In genomic region chr8:106022483-106022882, GRCm38 (mm10) we compare ENCODE assay signal across 9 mouse cellular contexts. TPM values are rescaled to one million over a fixed set of nuclear protein-coding genes. Genes with fewer than 3 reads are reported as not detected.
DNase-seq lines count a peak whose midpoint lies in the region; TF ChIP-seq lines count a peak whose summit lies in the region.
"Had no signal": no experiment of that assay in that cellular context is flagged by ENCODE, and none has a peak within 500 bp of the region (broad histone marks: within the 10 kb centered on the region; RNA-seq: fewer than 3 reads in every experiment).

No protein-coding gene starts in this region.

- TF ChIP-seq POLR2A in heart, adult 2 months (IDR thresholded peaks at IDR 0.05; ENCODE audit: insufficient read depth, low read depth, low read length), result no peak

- peaks cover 43% of the 10 kb centered on the region for H3K36me3 ChIP-seq in embryonic facial prominence, embryonic 10.5 days (replicated peaks)
- H3K36me3 ChIP-seq in heart, adult 2 months (ENCODE audit: control insufficient read depth, insufficient read depth, low read length), result no peaks in the 10 kb centered on the region; the same call in 1 of the 2 replicates
- H3K36me3 ChIP-seq: heart, embryonic 15.5 days had no signal

- TF ChIP-seq EP300 in heart, adult 2 months (IDR thresholded peaks at IDR 0.05; ENCODE audit: insufficient read depth, low read depth, low read length), result peak; percentile 90

- no peaks in the 10 kb centered on the region for H3K9me3 ChIP-seq in embryonic facial prominence, embryonic 10.5 days
- H3K9me3 ChIP-seq: heart, embryonic 15.5 days had no signal

- no peak overlapping the region for H3K9ac ChIP-seq in heart, adult 2 months (ENCODE audit: low read depth, low read length)
- H3K9ac ChIP-seq: heart, embryonic 15.5 days had no signal

- no peaks in the 10 kb centered on the region for H3K27me3 ChIP-seq in embryonic facial prominence, embryonic 10.5 days (replicated peaks; ENCODE audit: low read depth, poor library complexity, severe bottlenecking)
- H3K27me3 ChIP-seq in heart, adult 2 months (ENCODE audit: control insufficient read depth, insufficient read depth, low read length), result no peaks in the 10 kb centered on the region
- H3K27me3 ChIP-seq: heart, embryonic 15.5 days had no signal

- intact Hi-C loops in heart, adult 2 months (cut with DNase I), result loop anchor here (1.0 to 5.0 kb wide), 4 partner anchors 31 to 308 kb away; partner anchors contain the start of gene Dus2

- no peak overlapping the region for H3K27ac ChIP-seq in embryonic facial prominence, embryonic 10.5 days (replicated peaks)
- H3K27ac ChIP-seq in heart, adult 2 months, result no peak overlapping the region
- H3K27ac ChIP-seq: heart, embryonic 15.5 days had no signal

- no peak for TF ChIP-seq CTCF in heart, adult 2 months (IDR thresholded peaks at IDR 0.05)

- no peak overlapping the region for H3K4me3 ChIP-seq in embryonic facial prominence, embryonic 10.5 days
- H3K4me3 ChIP-seq in heart, adult 2 months, result no peak overlapping the region
- H3K4me3 ChIP-seq: heart, embryonic 15.5 days had no signal

- no peaks in the 10 kb centered on the region for H3K79me2 ChIP-seq in heart, adult 2 months (replicated peaks; ENCODE audit: control insufficient read depth, insufficient read depth, low read length)

- peak; percentile 75 to 83 for DNase-seq in CD8-positive naive resting alpha-beta T cell, adult 2 months (ENCODE audit: low read depth in 2 of 2, low spot score in 2 of 2)
- peak; percentile 72 for DNase-seq in adrenal gland, postnatal 25 days
- DNase-seq in embryonic facial prominence, embryonic 10.5 days (ENCODE audit: low spot score), result peak; percentile 75
- DNase-seq in heart, adult 2 months, result peak; percentile 71 to 77
- peak; percentile 55 for DNase-seq in large intestine, adult 2 months (ENCODE audit: low read depth, low spot score)
- peak; percentile 70 to 73 for DNase-seq in lung, adult 18-20 months
- peak; percentile 50 for DNase-seq in ovary, postnatal 36 days (ENCODE audit: low spot score)
- DNase-seq in thymus, postnatal 14 days, result peak; percentile 89

- H3K4me1 ChIP-seq in embryonic facial prominence, embryonic 10.5 days, result no peaks in the 10 kb centered on the region
- H3K4me1 ChIP-seq in heart, adult 2 months (ENCODE audit: control insufficient read depth, insufficient read depth, low read length), result no peaks in the 10 kb centered on the region
- H3K4me1 ChIP-seq: heart, embryonic 15.5 days had no signal

RNA-seq across cellular contexts. Expression of gene Ddx28, which starts 10.8 kb away (rescaled TPM):
- 14.7 and 17.9 TPM in 2 replicates for total RNA-seq in adrenal gland, postnatal 25 days (2021)
- 22.3 and 23.6 TPM in 2 replicates for polyA plus RNA-seq in embryonic facial prominence, embryonic 10.5 days (2016; fragmentation: Nextera tagmentation; extraction: Ambion mirVana)
- 10 to 100 TPM in 1 of 2 experiments, 1 to 10 TPM in 1; 9.2 to 10.0 TPM for total RNA-seq in heart, adult 2 months (2021)
- polyA plus RNA-seq in heart, adult 2 months (2012; rRNA removed), result 5.7 and 6.3 TPM in 2 replicates
- polyA plus RNA-seq in large intestine, adult 2 months (2012; rRNA removed), result 6.3 and 6.7 TPM in 2 replicates

RNA-seq across cellular contexts. Expression of gene Dpep2nb, which starts 16.7 kb away (rescaled TPM):
- total RNA-seq in adrenal gland, postnatal 25 days (2021), result not detected in 2 replicates
- polyA plus RNA-seq in embryonic facial prominence, embryonic 10.5 days (2016; fragmentation: Nextera tagmentation; extraction: Ambion mirVana), result not detected in 2 replicates
- total RNA-seq in heart, adult 2 months (2021), result not detected
- polyA plus RNA-seq in heart, adult 2 months (2012; rRNA removed), result not detected in 2 replicates
- polyA plus RNA-seq in large intestine, adult 2 months (2012; rRNA removed), result not detected in 2 replicates
- polyA plus RNA-seq: heart, embryonic 15.5 days had no signal

RNA-seq across cellular contexts. Expression of gene Dus2, which starts 31.3 kb away (rescaled TPM):
- 12.5 and 16.8 TPM in 2 replicates for total RNA-seq in adrenal gland, postnatal 25 days (2021)
- 21.0 and 24.9 TPM in 2 replicates for polyA plus RNA-seq in embryonic facial prominence, embryonic 10.5 days (2016; fragmentation: Nextera tagmentation; extraction: Ambion mirVana)
- 1 to 10 TPM; 9.1 to 9.4 TPM for total RNA-seq in heart, adult 2 months (2021)
- 7.8 and 11.9 TPM in 2 replicates for polyA plus RNA-seq in heart, adult 2 months (2012; rRNA removed)
- polyA plus RNA-seq in large intestine, adult 2 months (2012; rRNA removed), result 7.2 and 9.9 TPM in 2 replicates

RNA-seq across cellular contexts. Expression of gene Nfatc3, which starts 36.2 kb away (rescaled TPM):
- total RNA-seq in adrenal gland, postnatal 25 days (2021), result 54.9 TPM in 2 replicates
- 6.8 and 7.3 TPM in 2 replicates for polyA plus RNA-seq in embryonic facial prominence, embryonic 10.5 days (2016; fragmentation: Nextera tagmentation; extraction: Ambion mirVana)
- total RNA-seq in heart, adult 2 months (2021), result 10 to 100 TPM; 18.9 to 19.2 TPM
- 12.2 and 21.8 TPM in 2 replicates for polyA plus RNA-seq in heart, adult 2 months (2012; rRNA removed)
- polyA plus RNA-seq in large intestine, adult 2 months (2012; rRNA removed), result 14.8 and 27.1 TPM in 2 replicates

RNA-seq across cellular contexts. Expression of gene Dpep3, which starts 43.3 kb away (rescaled TPM):
- not detected in 2 replicates for total RNA-seq in adrenal gland, postnatal 25 days (2021)
- not detected in 2 replicates for polyA plus RNA-seq in embryonic facial prominence, embryonic 10.5 days (2016; fragmentation: Nextera tagmentation; extraction: Ambion mirVana)
- not detected for total RNA-seq in heart, adult 2 months (2021)
- polyA plus RNA-seq in heart, adult 2 months (2012; rRNA removed), result 0.23 and 0.26 TPM in 2 replicates
- polyA plus RNA-seq in large intestine, adult 2 months (2012; rRNA removed), result 0.10 and 0.14 TPM in 2 replicates
- polyA plus RNA-seq: heart, embryonic 15.5 days had no signal
